Mouse (Mus musculus) erythroblast, embryonic 14.5 days (primary cell): ENCODE data around the gene Dspp. TPM values are rescaled to one million over a fixed set of nuclear protein-coding genes. Genes with fewer than 3 reads are reported as not detected.

ENCODE experiments used
- H3K27me3 ChIP-seq: 2 replicates; pipeline ENCODE4 v1.6.1; 2012; ENCODE audit warnings: inconsistent platforms; ENCODE audit not compliant: control insufficient read depth
- H3K36me3 ChIP-seq: 2 replicates; pipeline ENCODE4 v1.6.1; 2012; ENCODE audit warnings: mild to moderate bottlenecking, inconsistent platforms; ENCODE audit not compliant: control insufficient read depth
- H3K4me1 ChIP-seq: 2 replicates; pipeline ENCODE4 v1.6.1; 2012; ENCODE audit warnings: inconsistent platforms; ENCODE audit not compliant: control insufficient read depth
- H3K4me3 ChIP-seq: replicated peaks from 2 replicates; pipeline ENCODE3; 2012; ENCODE audit warnings: moderate library complexity, mild to moderate bottlenecking, inconsistent platforms
- H3K9me3 ChIP-seq: 2 replicates; pipeline ENCODE4 v1.6.1; 2012; ENCODE audit warnings: low read length, inconsistent platforms, mixed read lengths; ENCODE audit not compliant: control insufficient read depth
- GATA1 ChIP-seq: IDR thresholded peaks from 2 replicates; pipeline ENCODE4 v1.6.1; 2012; ENCODE audit warnings: low read length, inconsistent platforms, mixed read lengths
- TAL1 ChIP-seq: IDR thresholded peaks from 3 replicates; pipeline ENCODE4 v1.6.1; 2012; ENCODE audit warnings: low read length, inconsistent platforms, mixed read lengths
- polyA plus RNA-seq: library from polyadenylated mRNA; stranded (reverse); fragments of >175 nt; gene quantifications from 2 replicates; pipeline ENCODE4 v1.2.3, GENCODE M21; 2012

The Dspp gene
- polyA plus RNA-seq, 1 experiment: not detected

DNA sequence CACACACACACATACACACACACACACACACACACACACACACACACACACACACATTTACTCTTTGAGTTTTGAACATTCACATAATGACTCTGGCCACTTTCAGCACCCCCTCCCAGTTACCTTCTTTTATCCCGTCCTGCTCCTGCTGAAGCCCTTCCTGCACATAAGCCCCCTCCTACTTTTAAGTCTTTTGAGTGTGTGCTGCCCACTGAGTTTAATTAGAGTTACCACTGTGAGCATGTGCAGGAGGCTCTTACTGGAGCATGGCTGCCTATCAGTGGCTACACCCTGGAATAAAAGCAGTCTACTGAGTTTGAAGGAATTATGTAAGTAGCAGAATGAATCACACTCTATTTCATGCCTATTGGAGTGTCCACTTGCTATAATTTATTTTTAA, 58.0 kb downstream of the Dspp start:
- H3K36me3 ChIP-seq: no peaks in the 10 kb centered on the region
- H3K27me3 ChIP-seq: no peaks in the 10 kb centered on the region
- H3K4me1 ChIP-seq: no peaks in the 10 kb centered on the region
- TF ChIP-seq GATA1 (no peak), TAL1 (no peak)
- no peak overlapping the region for H3K4me3 ChIP-seq
- H3K9me3 ChIP-seq: no peaks in the 10 kb centered on the region

Other genes with a start within 250 kb of the Dspp start
- gene Hsd17b13, start 193.3 kb upstream of the Dspp start, polyA plus RNA-seq: not detected in 2 replicates
- gene Hsd17b11, start 148.8 kb upstream of the Dspp start, polyA plus RNA-seq: 0.02 and 0.03 TPM in 2 replicates
- gene Nudt9, start 124.4 kb upstream of the Dspp start, polyA plus RNA-seq: 36.0 and 40.0 TPM in 2 replicates
- not detected in 2 replicates for gene Gm17660, start 93.1 kb upstream of the Dspp start, polyA plus RNA-seq
- gene Sparcl1, start 57.0 kb upstream of the Dspp start, polyA plus RNA-seq: not detected in 2 replicates
- gene Dmp1, start 31.9 kb downstream of the Dspp start, polyA plus RNA-seq: not detected in 2 replicates
- gene Ibsp, start 128.5 kb downstream of the Dspp start, polyA plus RNA-seq: not detected in 2 replicates
- not detected in 2 replicates for gene Mepe, start 154.6 kb downstream of the Dspp start, polyA plus RNA-seq